ENCODE assay signal across 9 mouse cellular contexts in the genomic region with DNA sequence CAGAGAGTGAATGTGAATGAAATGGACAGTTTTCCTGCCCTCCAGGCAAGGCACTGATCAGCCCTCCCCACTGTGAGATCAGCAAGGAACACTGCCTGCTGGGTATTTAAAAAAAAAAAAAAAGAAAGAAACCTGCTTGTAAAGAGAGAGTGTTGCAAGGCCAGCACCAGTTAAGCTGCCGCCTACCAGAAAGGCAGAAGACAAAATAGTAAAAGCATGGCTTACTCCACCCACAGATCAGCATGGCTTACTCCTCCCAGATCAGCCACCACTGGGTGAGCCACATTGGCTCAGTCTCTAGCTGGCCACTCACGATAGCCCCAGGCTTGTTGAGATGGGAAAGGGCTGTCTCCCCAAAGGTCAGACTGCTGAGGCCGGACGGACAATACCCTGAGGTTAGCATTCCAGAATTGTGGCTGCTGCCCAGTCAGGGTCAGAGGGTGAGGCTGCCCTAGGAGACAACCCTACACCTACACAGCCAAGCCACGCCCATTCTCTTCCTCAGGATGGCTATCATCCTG. TPM values are rescaled to one million over a fixed set of nuclear protein-coding genes. Genes with fewer than 3 reads are reported as not detected.
DNase-seq lines count a peak whose midpoint lies in the region; ATAC-seq and TF ChIP-seq lines count a peak whose summit lies in the region.
"Had no signal": no experiment of that assay in that cellular context is flagged by ENCODE, and none has a peak within 500 bp of the region (broad histone marks: within the 10 kb centered on the region; RNA-seq: fewer than 3 reads in every experiment).

No protein-coding gene starts in this region.

- DNase-seq in adrenal gland, postnatal 10 days = peak; percentile 9
- no peak for DNase-seq in adrenal gland, adult 18-20 months (ENCODE audit: low spot score in 2 of 2)
- peak; percentile 70 for DNase-seq in gonadal fat pad, adult 2 months (ENCODE audit: low read depth)
- DNase-seq in spleen, postnatal 14 days (ENCODE audit: low spot score in 2 of 2) = no peak
- DNase-seq in thymus, postnatal 4 days = no peak
- no peak for DNase-seq in thymus, adult 2 months

- peaks cover 22% of the 10 kb centered on the region for H3K27me3 ChIP-seq in E14TG2a.4 (ENCODE audit: insufficient read depth, low read length)
- H3K27me3 ChIP-seq in liver, embryonic 15.5 days = no peaks in the 10 kb centered on the region
- no peaks in the 10 kb centered on the region for H3K27me3 ChIP-seq in thymus, adult 2 months (ENCODE audit: control insufficient read depth, insufficient read depth, low read length)

- no peak for TF ChIP-seq CTCF in E14TG2a.4 (conservative IDR thresholded peaks at IDR 0.05; ENCODE audit: low read length)
- TF ChIP-seq CTCF in thymus, adult 2 months (IDR thresholded peaks at IDR 0.05; ENCODE audit: borderline replicate concordance, control insufficient read depth, extremely low read depth, insufficient read depth, low read length, poor library complexity) = no peak

- peaks cover 31% of the 10 kb centered on the region for H3K36me3 ChIP-seq in E14TG2a.4 (ENCODE audit: insufficient read depth, low read length)
- H3K36me3 ChIP-seq in liver, embryonic 15.5 days (replicated peaks) = no peaks in the 10 kb centered on the region
- peaks cover 5% of the 10 kb centered on the region; the same call in 1 of the 2 replicates for H3K36me3 ChIP-seq in thymus, adult 2 months (ENCODE audit: control insufficient read depth, insufficient read depth, low read length)
- H3K36me3 ChIP-seq: embryonic facial prominence, embryonic 12.5 days had no signal

- peak overlapping the region; percentile 41 for H3K27ac ChIP-seq in liver, embryonic 15.5 days (replicated peaks)
- no peak overlapping the region for H3K27ac ChIP-seq in thymus, adult 2 months (ENCODE audit: control insufficient read depth, insufficient read depth, low read length)
- H3K27ac ChIP-seq: embryonic facial prominence, embryonic 12.5 days had no signal

- H3K4me1 ChIP-seq in E14TG2a.4 (replicated peaks; ENCODE audit: low read depth, low read length) = peaks cover 98% of the 10 kb centered on the region
- H3K4me1 ChIP-seq in liver, embryonic 15.5 days (replicated peaks) = peaks cover 67% of the 10 kb centered on the region
- H3K4me1 ChIP-seq in thymus, adult 2 months (replicated peaks; ENCODE audit: control insufficient read depth, insufficient read depth, low read length) = peaks cover 62% of the 10 kb centered on the region

- H3K9me3 ChIP-seq in E14TG2a.4 (ENCODE audit: low read length) = no peaks in the 10 kb centered on the region
- H3K9me3 ChIP-seq in liver, embryonic 15.5 days (replicated peaks) = no peaks in the 10 kb centered on the region
- H3K9me3 ChIP-seq: embryonic facial prominence, embryonic 12.5 days had no signal

- no peak overlapping the region for H3K9ac ChIP-seq in liver, embryonic 15.5 days
- H3K9ac ChIP-seq: embryonic facial prominence, embryonic 12.5 days had no signal

- 47% methylated on average over 5 of the region's 5 CpGs for WGBS in liver, embryonic 15.5 days (ENCODE audit: insufficient replicate concordance)
- 92% methylated on average over 5 of the region's 5 CpGs for WGBS in thymus, adult 2 months

- H3K4me3 ChIP-seq in E14TG2a.4 (replicated peaks; ENCODE audit: low read length) = peak overlapping the region; percentile 60
- no peak overlapping the region for H3K4me3 ChIP-seq in liver, embryonic 15.5 days (replicated peaks)
- no peak overlapping the region for H3K4me3 ChIP-seq in thymus, adult 2 months (ENCODE audit: control insufficient read depth, insufficient read depth, low read length)
- H3K4me3 ChIP-seq: embryonic facial prominence, embryonic 12.5 days had no signal

- peak; percentile 33; the same call in 1 of the 2 replicates for ATAC-seq in liver, embryonic 15.5 days (ENCODE audit: insufficient read depth)

- no peak for TF ChIP-seq POLR2A in thymus, adult 2 months (IDR thresholded peaks at IDR 0.05; ENCODE audit: control insufficient read depth, extremely low read depth, insufficient read depth, low read length, poor library complexity)

- H3K4me2 ChIP-seq in liver, embryonic 15.5 days = peak overlapping the region; percentile 11; the same call in 1 of the 2 replicates
- H3K4me2 ChIP-seq: embryonic facial prominence, embryonic 12.5 days had no signal

RNA-seq across cellular contexts. Expression of a gene that starts 32.4 kb away (rescaled TPM):
- 10 to 100 TPM in 1 of 2 experiments, 1 to 10 TPM in 1; 9.2 to 16.4 TPM for total RNA-seq in adrenal gland, postnatal 10 days (2021)
- total RNA-seq in adrenal gland, adult 18-20 months (2021) = 1 to 10 TPM; 1.1 to 2.1 TPM
- 5.8 and 7.9 TPM in 2 replicates for polyA plus RNA-seq in gonadal fat pad, adult 2 months (2012; rRNA removed)
- 5.5 TPM in 2 replicates for polyA plus RNA-seq in liver, embryonic 15.5 days (2015; fragmentation: Nextera tagmentation; extraction: Ambion mirVana)
- 75.0 and 87.7 TPM in 2 replicates for polyA plus RNA-seq in thymus, adult 2 months (2012; rRNA removed)

Comparison
In these comparisons a context has a peak if more than half of its experiments do, and no peak if none do; other contexts are left out.
1. DNase-seq: peak in adrenal gland, postnatal 10 days (single experiment) and gonadal fat pad, adult 2 months (single experiment); none in adrenal gland, adult 18-20 months (0 of 2), spleen, postnatal 14 days (0 of 2), thymus, postnatal 4 days (single experiment) and thymus, adult 2 months (single experiment).